Mouse (Mus musculus) megakaryocyte, embryonic 14.5 days (primary cell): ENCODE results near the gene Mapk3.
"Not testable (repeated sequence)": the region's sequence is repeated elsewhere in the genome, so short reads cannot be mapped to it uniquely, and the experiment has no call there.

ENCODE experiments used
- FLI1 ChIP-seq: IDR thresholded peaks from 2 replicates; pipeline ENCODE4 v1.6.1; 2012; ENCODE audit warnings: low read length, inconsistent platforms, mixed read lengths
- GATA1 ChIP-seq: IDR thresholded peaks from 3 replicates; pipeline ENCODE4 v1.6.1; 2012; ENCODE audit warnings: mixed read lengths, low read length, inconsistent platforms, borderline replicate concordance

DNA sequence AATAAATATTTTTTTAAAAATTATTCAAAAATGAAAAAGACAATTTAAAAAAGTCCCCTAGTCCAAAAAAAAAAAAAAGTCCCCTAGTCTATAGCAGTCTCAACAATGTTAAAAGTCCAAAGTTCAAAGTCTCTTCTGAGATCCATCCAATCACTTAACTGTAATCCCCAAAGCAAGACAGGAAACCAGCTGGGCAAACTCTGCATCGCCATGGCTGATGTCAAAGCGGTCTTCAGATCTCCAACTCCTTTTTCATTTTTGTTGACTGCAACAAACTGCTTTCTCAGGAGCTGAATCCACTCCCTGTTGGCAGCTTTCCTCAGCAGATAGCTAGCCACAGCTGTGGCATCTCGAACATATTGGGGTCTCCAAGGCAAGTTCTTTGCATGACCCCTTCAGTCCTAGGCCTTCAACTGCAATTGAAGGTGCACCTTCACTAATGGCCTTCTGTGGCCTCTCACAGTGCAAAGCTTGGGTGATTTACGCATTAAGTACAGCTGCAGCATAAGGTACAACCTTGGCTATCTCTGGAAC lies 29.1 kb upstream of the Mapk3 start:
- TF ChIP-seq GATA1, FLI1: not testable (repeated sequence)
